Mouse (Mus musculus) liver, adult 10 weeks (tissue): ENCODE measurements around the gene Zfp457. TPM values are rescaled to one million over a fixed set of nuclear protein-coding genes. Genes with fewer than 3 reads are reported as not detected.

ENCODE experiments used
- polyA plus RNA-seq: library from polyadenylated mRNA; stranded (reverse); fragments of 350-450 nt; fragmentation: Illumina TruSeq; extraction: RNeasy Lipid Tissue Mini Kit (QIAGEN cat#74804); gene quantifications from one replicate; pipeline ENCODE4 v1.2.3, GENCODE M21; 2014; ENCODE audit warnings: low read depth, low replicate concordance

The Zfp457 gene
- polyA plus RNA-seq = 0.69 TPM

DNA sequence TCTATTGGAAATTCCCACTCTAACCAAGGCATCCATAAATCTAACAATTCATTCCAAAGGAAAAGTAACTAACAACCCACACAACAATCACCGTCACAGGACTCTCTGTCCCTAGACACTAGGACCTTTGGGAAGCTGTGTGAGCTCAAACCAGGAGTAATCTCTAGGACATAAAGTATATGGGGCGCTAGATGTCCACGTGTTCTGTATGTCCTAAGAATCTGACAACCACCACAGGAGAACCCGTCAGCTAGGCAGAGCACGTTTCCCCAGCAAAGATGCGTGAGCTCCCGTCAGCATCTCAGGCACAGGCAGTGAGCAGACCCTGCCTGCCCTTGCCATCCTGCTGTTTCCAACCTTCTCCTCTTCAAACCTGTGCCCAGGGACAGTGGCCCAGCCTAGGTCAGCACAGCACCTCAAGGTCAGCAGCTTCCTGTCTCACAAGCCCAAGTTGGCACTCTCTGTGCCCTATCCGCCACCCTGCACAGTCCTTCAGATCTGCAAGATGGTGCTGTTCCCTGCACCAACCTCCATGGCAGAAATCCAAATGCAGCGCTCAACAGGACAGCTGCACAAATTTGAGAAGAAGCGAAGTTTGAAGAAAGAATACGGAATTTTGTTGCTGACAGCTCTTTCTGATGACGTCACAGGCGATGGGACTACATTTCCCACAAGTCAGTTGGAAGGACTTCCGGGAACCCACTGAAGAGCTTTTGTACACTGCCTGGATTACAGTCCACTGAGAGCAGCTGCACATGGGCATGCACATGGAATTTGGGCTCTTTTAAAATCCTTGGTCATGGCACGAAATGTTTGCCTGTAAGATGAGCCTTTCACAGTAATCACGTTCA is at the start of gene Zfp457:
Gene Zfp457, minus strand, starts transcription at position 664 of the 851 bp plus-strand sequence.

GRCm38 (mm10) chr13:67332019-67332724 is 25.9 kb upstream of the Zfp457 start, which contains the start of gene Zfp595:
TSS of gene Zfp595 (minus strand) at chr13:67332570.

GRCm38 (mm10) chr13:67278314-67278713 is 28.0 kb downstream of the Zfp457 start, which contains the start of gene Zfp458:
TSS of gene Zfp458 (minus strand) at chr13:67278466.

Other genes with a start within 250 kb of the Zfp457 start
- gene Zfp712, start 245.3 kb downstream of the Zfp457 start, polyA plus RNA-seq = 2.0 TPM
- 10.3 TPM for gene Zfp708, start 208.5 kb downstream of the Zfp457 start, polyA plus RNA-seq
- 10.6 TPM for gene Gm28557, start 197.9 kb downstream of the Zfp457 start, polyA plus RNA-seq
- 3.7 TPM for gene Rslcan18, start 190.2 kb downstream of the Zfp457 start, polyA plus RNA-seq
- 8.6 TPM for gene Zfp759, start 184.8 kb downstream of the Zfp457 start, polyA plus RNA-seq
- gene Rsl1, start 133.3 kb downstream of the Zfp457 start, polyA plus RNA-seq = 7.2 TPM
- 4.1 TPM for gene Zfp455, start 112.0 kb downstream of the Zfp457 start, polyA plus RNA-seq
- 2.8 TPM for gene Zfp458, start 28.0 kb downstream of the Zfp457 start, polyA plus RNA-seq
- gene Zfp595, start 26.1 kb upstream of the Zfp457 start, polyA plus RNA-seq = 12.4 TPM
- gene Gm28044, start 54.1 kb upstream of the Zfp457 start, polyA plus RNA-seq = not detected
- 8.5 TPM for gene Zfp953, start 54.1 kb upstream of the Zfp457 start, polyA plus RNA-seq
- gene Gm28041, start 69.2 kb upstream of the Zfp457 start, polyA plus RNA-seq = not detected
- gene Zfp456, start 69.3 kb upstream of the Zfp457 start, polyA plus RNA-seq = 2.1 TPM
- 6.3 TPM for gene Zfp429, start 93.3 kb upstream of the Zfp457 start, polyA plus RNA-seq
- 0.21 TPM for gene Zfp459, start 114.9 kb upstream of the Zfp457 start, polyA plus RNA-seq
- gene Zfp874a, start 145.1 kb upstream of the Zfp457 start, polyA plus RNA-seq = 75.3 TPM
- gene Zfp874b, start 177.8 kb upstream of the Zfp457 start, polyA plus RNA-seq = 22.3 TPM
- 14.5 TPM for gene Zfp58, start 194.1 kb upstream of the Zfp457 start, polyA plus RNA-seq
- not detected for gene Gm26965, start 219.7 kb upstream of the Zfp457 start, polyA plus RNA-seq
- 9.1 TPM for gene Zfp87, start 219.7 kb upstream of the Zfp457 start, polyA plus RNA-seq
- gene Zfp748, start 247.3 kb upstream of the Zfp457 start, polyA plus RNA-seq = 8.8 TPM